Mouse (Mus musculus) megakaryocyte-erythroid progenitor cell, adult 5-6 weeks (primary cell): ENCODE data around the gene Lingo2. TPM values are rescaled to one million over a fixed set of nuclear protein-coding genes. Genes with fewer than 3 reads are reported as not detected.
"Not testable (repeated sequence)": the region's sequence is repeated elsewhere in the genome, so short reads cannot be mapped to it uniquely, and the experiment has no call there.

Experiments
- ATAC-seq: replicated peaks from 2 replicates; pipeline ENCODE4 v1.8.0; 2016; ENCODE audit warnings: mild to moderate bottlenecking, inconsistent platforms; ENCODE audit not compliant: severe bottlenecking, poor library complexity, low FRiP score, low TSS enrichment
- total RNA-seq, 2 experiments: library from RNA; stranded (forward) in 1 of 2; stranded (reverse) in 1 of 2; fragments of 200-1000, 215-1000 nt in 1 of 2; fragments of >200 nt in 1 of 2; fragmentation: Nextera tagmentation in 1 of 2; gene quantifications; 2 replicates each; pipeline ENCODE4 v1.2.3; 2014 to 2017

The Lingo2 gene
- total RNA-seq, 2 experiments from 2014 or later: not detected

- ATAC-seq: no peak
Observed at GRCm38 (mm10) chr4:35746693-35747092, 1204.9 kb downstream of the Lingo2 start.

GRCm38 (mm10) chr4:35724774-35725173, 1226.8 kb downstream of the Lingo2 start:
- no peak for ATAC-seq

GRCm38 (mm10) chr4:35704126-35704525, 1247.4 kb downstream of the Lingo2 start:
- ATAC-seq: no peak

GRCm38 (mm10) chr4:35702661-35703060, 1248.9 kb downstream of the Lingo2 start:
- no peak for ATAC-seq

- no peak for ATAC-seq
Observed at GRCm38 (mm10) chr4:35695137-35695522, 1256.4 kb downstream of the Lingo2 start.

GRCm38 (mm10) chr4:35694360-35695136, 1257.0 kb downstream of the Lingo2 start:
- no peak for ATAC-seq

- ATAC-seq: no peak
Observed at GRCm38 (mm10) chr4:35690521-35690920, 1261.0 kb downstream of the Lingo2 start.

- ATAC-seq: not testable (repeated sequence)
Observed at GRCm38 (mm10) chr4:35688498-35689240, 1262.9 kb downstream of the Lingo2 start.
